Mouse (Mus musculus): ENCODE measurements at regions not wholly inside any gene's neighbourhood (a gene's known extent, or its start where the extent isn't known, plus 50 kb on each side); places are given as distances from the start of the nearest gene placed in this dataset.

DNA sequence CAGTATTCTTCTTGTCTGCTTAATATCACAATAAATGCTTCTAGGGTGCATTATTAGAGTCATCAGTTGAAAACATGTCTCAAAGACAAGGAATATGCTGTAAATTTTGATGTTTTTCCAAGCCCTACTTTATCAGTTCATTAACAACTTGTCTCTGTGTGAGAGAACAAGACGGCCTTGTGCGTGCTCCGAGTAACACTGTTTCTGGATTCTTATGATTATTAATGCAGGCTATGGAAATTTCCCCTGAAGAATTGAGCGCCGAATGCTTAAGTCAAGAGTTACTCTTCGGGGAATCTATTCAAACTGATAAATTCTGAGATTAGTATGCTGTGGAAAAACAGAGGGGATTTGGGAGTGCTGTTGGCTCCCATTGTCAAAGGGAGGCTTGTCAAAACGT, 72.2 kb upstream of the B3gat2 start:
- Histone ChIP-seq H3K4me3 (ENCODE audit: low read depth, low read length) (no peak overlapping the region), H3K4me2 (ENCODE audit: low read depth, severe bottlenecking) (no peak overlapping the region), H3K4me1 (ENCODE audit: control insufficient read depth, insufficient read depth, low read length) (no peaks in the 10 kb centered on the region), H3K9ac (ENCODE audit: low read length) (no peak overlapping the region), H3K27ac (replicated peaks; ENCODE audit: low read depth, low read length) (no peak overlapping the region), H3K9me3 (ENCODE audit: control insufficient read depth, low read length) (no peaks in the 10 kb centered on the region), H3K36me3 (ENCODE audit: control insufficient read depth, insufficient read depth, low read length) (no peaks in the 10 kb centered on the region), H3K27me3 (ENCODE audit: control insufficient read depth, insufficient read depth, low read length) (no peaks in the 10 kb centered on the region)
- DNase-seq (ENCODE audit: low spot score) (no peak), ATAC-seq (ENCODE audit: insufficient number of reproducible peaks, low FRiP score, low TSS enrichment, low read depth) (no peak)
- 86% methylated on average over 7 of the region's 7 CpGs for WGBS

DNA sequence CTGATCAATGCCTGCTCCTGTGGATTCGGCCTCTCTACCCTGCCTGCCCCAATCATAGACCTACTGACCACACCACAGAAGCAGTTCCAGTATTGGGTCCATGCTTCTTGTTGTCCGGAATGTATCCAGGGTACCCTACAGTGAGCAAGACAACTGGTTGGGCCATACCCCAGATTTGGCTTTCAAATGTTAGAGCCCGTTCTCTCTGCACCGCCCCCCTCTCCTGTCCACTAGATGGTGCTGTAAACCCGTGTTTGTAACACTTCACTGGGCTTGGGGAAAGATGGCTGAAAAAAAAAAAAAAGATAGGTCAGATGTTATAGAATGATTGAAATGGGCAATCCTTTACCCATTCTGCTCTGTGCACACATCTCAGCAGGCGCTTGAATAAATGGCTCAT, 56.1 kb upstream of the B3gat2 start:
- no peaks in the 10 kb centered on the region for H3K9me3 ChIP-seq (ENCODE audit: control insufficient read depth, low read length)
- DNase-seq (ENCODE audit: low spot score) (peak; percentile 72), ATAC-seq (ENCODE audit: insufficient number of reproducible peaks, low FRiP score, low TSS enrichment, low read depth) (peak; percentile 51; the same call in 1 of the 2 replicates)
- H3K4me1 ChIP-seq (ENCODE audit: control insufficient read depth, insufficient read depth, low read length) = no peaks in the 10 kb centered on the region
- no peaks in the 10 kb centered on the region for H3K27me3 ChIP-seq (ENCODE audit: control insufficient read depth, insufficient read depth, low read length)
- no peaks in the 10 kb centered on the region for H3K36me3 ChIP-seq (ENCODE audit: control insufficient read depth, insufficient read depth, low read length)
- 24% methylated on average over 6 of the region's 6 CpGs for WGBS
- H3K4me2 ChIP-seq (ENCODE audit: low read depth, severe bottlenecking) = no peak overlapping the region
- H3K4me3 ChIP-seq (ENCODE audit: low read depth, low read length) = no peak overlapping the region
- H3K27ac ChIP-seq (replicated peaks; ENCODE audit: low read depth, low read length) = no peak overlapping the region
- no peak overlapping the region for H3K9ac ChIP-seq (ENCODE audit: low read length)

DNA sequence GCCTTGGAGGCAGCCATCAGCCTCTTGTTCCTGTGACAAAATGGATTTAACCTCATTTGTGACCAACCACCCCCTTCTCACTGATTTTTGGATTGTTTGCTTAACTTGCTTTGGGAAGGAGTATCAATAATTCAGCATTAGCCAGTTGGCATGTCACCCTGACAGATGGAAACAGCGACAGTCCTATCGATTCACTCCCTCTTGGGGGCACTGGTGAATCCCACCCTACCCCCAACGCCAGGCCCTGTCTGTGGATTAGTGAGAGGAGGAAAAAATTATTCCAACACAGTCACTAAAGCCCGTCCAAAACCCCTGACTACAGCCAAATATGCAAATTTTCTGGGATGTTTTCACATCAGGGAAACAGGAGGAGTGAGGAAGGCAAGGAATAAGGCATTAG, 55.1 kb upstream of the B3gat2 start:
- Histone ChIP-seq H3K4me3 (ENCODE audit: low read depth, low read length) (no peak overlapping the region), H3K27me3 (ENCODE audit: control insufficient read depth, insufficient read depth, low read length) (no peaks in the 10 kb centered on the region), H3K9ac (ENCODE audit: low read length) (no peak overlapping the region), H3K36me3 (ENCODE audit: control insufficient read depth, insufficient read depth, low read length) (no peaks in the 10 kb centered on the region), H3K27ac (replicated peaks; ENCODE audit: low read depth, low read length) (no peak overlapping the region), H3K4me1 (ENCODE audit: control insufficient read depth, insufficient read depth, low read length) (no peaks in the 10 kb centered on the region), H3K4me2 (ENCODE audit: low read depth, severe bottlenecking) (no peak overlapping the region), H3K9me3 (ENCODE audit: control insufficient read depth, low read length) (no peaks in the 10 kb centered on the region)
- WGBS = 54% methylated on average over 4 of the region's 4 CpGs
- DNase-seq (ENCODE audit: low spot score) (no peak), ATAC-seq (ENCODE audit: insufficient number of reproducible peaks, low FRiP score, low TSS enrichment, low read depth) (no peak)

All from limb, embryonic 11.5 days (tissue).